Mouse (Mus musculus): ENCODE results near the gene Eif3i.

- peak; percentile 66 for TF ChIP-seq POLR2A (IDR thresholded peaks at IDR 0.05; ENCODE audit: control insufficient read depth, extremely low read depth, insufficient read depth, low read length, poor library complexity)
- no peak for TF ChIP-seq CTCF (IDR thresholded peaks at IDR 0.05; ENCODE audit: borderline replicate concordance, control insufficient read depth, extremely low read depth, insufficient read depth, low read length, poor library complexity)
Observed at GRCm38 (mm10) chr4:129542592-129543141, 57.8 kb downstream of the Eif3i start, which contains the start of gene Hdac1.

All from thymus, adult 2 months (tissue).